Mouse (Mus musculus): ENCODE results near the gene Ptprd. TPM values are rescaled to one million over a fixed set of nuclear protein-coding genes. Genes with fewer than 3 reads are reported as not detected.

Gene Ptprd
- total RNA-seq (2021) = 100 to 1,000 TPM; 107 to 116 TPM
- long read RNA-seq, experiment 1, partial matches to known transcripts = 2 of 6 reads
- long read RNA-seq, experiment 1, other reads (novel, unspliced or antisense) = 4 of 6 reads
- long read RNA-seq, experiment 2, partial matches to known transcripts = 6 of 17 reads
- long read RNA-seq, experiment 2, other reads (novel, unspliced or antisense) = 11 of 17 reads

DNA sequence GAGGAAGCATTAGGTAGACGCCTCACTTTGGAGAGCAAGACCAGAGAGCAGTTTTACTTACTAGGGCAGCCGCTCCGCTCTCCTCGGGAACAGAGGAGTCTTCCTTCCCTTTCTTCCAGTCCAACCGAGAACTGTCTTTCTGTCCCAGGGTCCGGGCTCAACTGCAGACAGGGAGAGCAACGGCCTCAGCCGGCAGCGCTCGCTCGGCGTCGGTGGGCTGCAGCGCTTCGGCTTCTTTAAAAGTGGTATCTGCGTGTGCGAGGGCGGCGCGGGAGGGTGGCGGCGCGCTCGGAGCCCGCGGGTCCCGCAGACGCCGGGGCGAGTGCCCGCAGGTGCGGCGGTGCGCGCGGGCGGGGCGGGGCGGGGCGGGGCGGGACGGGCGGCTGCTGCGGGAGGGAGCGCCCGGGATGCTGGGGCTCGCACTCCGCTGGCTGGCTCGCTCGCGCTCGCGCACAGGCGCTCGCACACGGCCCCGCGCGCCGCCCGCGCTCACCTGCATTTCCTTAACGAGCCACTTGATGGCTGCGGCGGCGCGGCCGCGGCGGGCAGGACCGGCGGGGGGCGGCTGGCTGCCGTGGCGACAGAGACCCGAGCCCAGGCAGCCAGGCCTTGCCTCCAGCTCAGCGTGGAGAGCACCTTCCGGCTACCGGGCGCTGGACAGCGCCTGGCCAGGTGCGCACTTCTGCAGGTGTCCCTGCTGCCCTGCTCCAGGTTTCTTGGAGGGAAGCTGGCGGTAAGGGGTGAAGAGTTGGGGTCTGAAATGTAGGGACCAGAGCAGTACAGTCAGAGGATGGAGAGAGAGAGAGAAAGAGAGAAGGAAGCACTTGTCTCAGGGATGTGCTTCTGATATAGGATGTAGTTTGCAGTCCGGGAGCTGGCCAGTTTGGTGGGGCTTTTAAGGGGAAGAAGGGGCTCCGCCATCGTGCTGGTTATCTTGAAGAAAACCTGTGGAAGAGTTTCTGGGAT lies at the start of gene Ptprd:
Ptprd (minus strand) TSS at position 433 of the 966 bp plus-strand sequence.
- DNase-seq (ENCODE audit: low spot score in 2 of 2) = no peak

DNA sequence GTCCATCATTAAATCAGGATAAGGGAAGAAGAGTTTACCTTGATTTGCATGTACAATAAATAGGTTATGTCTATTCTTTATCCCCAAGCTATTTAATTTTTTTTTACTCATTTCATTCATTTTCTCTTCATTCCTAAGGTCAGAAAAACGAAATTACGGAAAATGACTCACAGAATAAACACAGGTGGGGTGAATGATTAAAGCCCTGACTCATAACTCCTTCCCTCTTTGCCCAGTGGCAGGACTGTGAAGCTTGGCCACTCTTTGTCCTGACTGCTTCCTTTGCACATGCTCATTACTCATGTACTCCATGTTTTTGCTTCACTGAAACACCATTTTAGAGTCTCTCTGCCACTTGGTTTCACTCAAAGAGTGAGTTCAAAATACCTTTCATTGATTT lies 24.1 kb upstream of the Ptprd start:
- DNase-seq (ENCODE audit: low spot score in 2 of 2) = no peak

DNA sequence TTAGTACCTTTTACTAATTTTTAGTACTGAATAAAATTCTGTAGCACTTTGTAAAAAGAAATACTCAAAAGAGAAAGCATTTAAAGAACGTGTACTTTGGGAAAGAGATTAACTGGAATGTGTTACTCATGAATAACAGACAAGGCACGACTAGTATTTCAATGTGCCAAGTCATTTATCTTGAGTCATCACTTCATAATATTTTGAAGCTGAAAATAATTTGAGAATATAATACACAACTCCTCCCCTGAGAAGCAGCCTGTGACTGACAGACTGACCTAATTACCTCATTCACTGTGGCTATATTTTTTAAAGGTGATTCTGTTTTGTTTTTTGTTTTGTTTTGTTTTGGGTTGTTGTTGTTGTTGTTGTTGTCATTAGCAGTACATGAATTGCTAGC lies 23.6 kb upstream of the Ptprd start:
- DNase-seq (ENCODE audit: low spot score in 2 of 2) = no peak

DNA sequence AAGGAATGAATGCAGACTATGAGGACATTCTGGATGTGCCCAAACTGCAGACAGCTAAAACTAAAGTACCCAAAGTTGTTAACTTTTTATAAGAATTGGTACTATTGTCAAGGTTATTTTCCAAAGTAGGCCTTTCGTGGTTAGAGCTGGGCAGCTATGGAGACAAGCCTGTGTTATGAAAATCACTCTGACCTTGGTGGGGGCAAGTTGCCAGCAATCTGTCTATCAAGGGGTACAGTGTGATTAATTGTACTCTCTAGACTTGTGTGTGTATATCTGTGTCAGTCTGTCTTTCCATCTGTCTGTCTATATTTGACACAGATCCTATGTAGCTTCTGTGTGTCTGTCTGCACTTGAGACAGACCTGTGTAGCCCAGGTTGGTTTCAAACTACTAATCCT lies 22.9 kb upstream of the Ptprd start:
- no peak for DNase-seq (ENCODE audit: low spot score in 2 of 2)

DNA sequence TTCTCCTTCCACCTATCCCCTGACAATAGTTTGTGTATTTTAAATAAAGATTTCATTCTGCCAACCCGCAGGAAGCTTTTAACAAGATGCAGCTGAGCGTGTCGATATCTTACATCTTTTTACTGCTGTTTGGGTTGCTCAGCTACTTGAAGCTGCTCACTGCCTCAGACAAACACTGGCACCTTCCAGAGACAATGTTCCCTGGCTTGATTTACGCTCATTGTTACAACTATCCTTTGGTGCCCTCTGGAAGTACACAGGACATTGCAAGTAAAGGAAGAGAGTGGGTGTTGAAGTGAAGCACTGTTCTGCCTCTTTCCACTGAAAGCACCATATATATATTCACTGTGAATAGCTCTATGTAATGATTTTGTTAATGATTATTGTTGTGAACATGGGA lies 2.2 kb upstream of the Ptprd start:
- DNase-seq (ENCODE audit: low spot score in 2 of 2) = no peak

DNA sequence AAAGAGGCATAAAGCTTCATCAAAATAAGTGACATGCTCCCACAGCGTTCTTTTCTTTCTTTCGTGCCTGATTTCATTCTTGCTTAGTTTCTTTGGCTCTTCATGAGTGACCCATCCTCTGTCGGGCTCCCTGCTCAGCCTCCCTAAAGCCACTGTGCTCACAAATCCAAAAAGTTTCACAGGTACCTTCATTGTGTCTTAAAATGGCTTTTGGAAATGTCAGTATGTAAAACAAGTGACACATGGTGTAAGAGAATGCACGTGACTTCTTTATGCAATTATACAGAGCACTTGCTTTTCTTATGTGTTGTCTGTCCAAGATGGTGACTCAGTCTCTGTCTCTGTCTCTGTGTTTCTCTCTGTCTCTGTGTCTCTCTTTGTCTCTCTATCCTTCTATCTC lies 1.2 kb upstream of the Ptprd start:
- DNase-seq (ENCODE audit: low spot score in 2 of 2) = no peak

DNA sequence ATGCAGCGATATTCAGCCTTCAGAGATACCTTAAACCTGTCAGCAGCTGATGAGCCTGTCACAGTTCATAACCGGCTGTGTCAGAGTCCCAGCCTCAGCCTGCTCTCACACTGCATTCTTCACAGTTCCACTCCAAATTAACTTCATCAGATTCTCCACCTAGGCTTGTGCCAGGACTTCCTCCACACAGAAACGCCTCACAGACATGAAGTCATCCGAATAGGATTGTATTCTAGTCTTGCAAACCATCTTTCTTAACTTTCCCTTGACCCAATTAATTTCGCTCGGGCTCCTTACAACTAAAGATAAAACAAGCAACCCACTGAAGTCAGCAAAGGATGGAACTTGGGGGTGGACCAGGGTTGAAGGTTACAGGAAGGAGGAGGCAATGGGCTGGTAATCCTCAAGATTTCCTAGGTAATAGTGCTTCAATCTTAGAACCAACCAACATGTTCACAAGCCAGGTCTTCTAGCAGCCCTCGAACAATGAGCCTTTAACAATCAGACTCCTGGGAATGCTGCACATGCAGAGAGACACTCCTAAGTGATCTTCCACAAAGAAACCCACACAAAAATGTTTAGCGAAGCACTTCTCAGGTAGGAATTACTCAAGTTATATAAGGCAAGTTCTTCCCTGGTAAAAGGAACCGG lies 758 bp downstream of the Ptprd start:
- no peak for DNase-seq (ENCODE audit: low spot score in 2 of 2)

DNA sequence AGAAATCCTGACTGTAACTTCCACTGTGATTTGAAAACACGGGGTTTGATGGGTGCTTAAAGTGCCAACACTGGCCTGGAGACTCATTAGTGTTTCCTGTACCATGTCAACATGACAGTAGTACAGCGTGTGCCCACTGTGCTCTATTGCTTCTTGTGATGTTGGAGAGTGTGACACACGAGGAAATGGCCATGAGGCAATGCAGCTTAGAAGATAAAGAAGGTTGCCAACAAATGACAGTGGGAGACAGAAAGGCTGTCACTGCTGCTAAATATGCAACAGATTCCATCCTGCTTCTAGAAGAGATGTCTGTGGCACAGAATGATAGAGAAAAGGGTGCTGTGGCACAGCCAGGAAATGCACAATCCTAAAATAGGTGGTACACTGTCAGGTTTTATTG lies 6.7 kb downstream of the Ptprd start:
- DNase-seq (ENCODE audit: low spot score in 2 of 2) = no peak

DNA sequence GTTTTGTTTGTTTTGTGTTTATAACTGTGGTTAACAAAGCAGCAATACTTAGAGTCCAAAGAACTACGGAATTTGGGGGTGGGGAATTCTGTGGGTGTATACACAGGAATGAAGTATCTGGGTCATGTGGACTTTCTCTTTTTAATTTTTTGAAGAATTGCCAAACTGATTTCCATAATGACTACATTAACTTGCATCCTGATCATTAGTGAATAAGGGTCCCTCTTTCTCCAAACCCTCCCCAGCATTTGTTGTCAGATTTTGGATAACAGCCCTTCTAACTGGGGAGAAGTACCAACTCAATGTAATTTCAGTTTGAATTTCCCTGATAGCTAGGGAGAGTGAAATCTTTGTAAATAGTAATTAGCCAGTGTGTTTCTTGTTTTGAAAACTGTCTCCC lies 43.3 kb downstream of the Ptprd start:
- DNase-seq (ENCODE audit: low spot score in 2 of 2) = no peak

DNA sequence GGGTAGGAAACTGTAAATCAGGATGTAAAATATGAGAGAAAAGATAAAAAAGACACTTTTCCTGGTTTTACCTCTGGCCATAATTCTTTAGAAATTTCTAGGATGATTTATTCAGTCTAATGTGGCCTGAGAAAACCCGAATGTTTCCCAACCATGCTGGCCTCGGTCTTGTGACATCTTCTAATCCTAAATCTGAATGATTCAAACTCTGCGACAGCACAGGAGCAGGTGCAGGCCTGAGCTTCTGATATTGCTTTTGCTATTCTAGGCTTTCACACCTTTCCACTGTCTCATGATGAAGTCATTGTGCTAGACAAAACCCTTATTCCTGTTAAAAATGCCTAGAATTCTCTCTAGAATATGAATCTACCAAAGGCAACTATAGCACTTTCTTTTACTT lies 51.3 kb downstream of the Ptprd start:
- DNase-seq (ENCODE audit: low spot score in 2 of 2) = no peak

DNA sequence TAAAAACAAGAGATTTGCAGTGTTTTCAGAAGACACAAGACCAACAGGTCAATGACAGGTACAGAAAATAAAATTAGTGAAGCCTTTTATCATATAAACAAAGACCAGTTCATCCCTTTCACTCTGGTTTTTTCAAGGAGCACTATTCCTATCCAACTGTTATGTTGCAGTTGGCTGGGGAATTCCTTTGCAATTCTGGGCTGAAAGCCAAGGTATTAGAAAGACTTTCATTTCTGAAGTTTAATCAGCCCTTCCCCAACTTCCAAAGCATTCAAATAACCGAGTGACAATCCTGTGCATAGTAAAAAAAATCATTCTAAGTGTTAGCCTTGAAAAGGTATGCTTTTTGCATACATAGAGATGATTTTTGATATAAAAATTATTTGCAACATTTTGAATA lies 61.2 kb downstream of the Ptprd start:
- DNase-seq (ENCODE audit: low spot score in 2 of 2) = no peak

DNA sequence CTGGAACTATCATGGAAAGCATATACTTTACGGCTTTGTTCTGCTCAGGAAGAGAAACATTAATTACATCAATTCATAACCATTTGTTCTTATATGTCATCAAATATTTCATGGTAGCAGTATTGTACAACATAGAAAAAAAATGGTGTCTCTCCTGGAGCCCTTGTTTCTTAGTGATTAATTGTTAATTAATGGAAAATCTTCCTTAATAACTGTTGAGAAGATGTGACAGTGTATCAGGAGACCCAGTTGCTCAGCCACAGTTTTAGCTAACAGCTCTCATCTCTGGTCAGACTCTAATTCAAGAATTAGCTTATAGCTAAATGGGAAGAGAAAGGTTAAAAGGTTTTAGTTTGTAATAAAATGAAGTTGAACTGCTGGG lies 69.0 kb downstream of the Ptprd start:
- DNase-seq (ENCODE audit: low spot score in 2 of 2) = no peak

DNA sequence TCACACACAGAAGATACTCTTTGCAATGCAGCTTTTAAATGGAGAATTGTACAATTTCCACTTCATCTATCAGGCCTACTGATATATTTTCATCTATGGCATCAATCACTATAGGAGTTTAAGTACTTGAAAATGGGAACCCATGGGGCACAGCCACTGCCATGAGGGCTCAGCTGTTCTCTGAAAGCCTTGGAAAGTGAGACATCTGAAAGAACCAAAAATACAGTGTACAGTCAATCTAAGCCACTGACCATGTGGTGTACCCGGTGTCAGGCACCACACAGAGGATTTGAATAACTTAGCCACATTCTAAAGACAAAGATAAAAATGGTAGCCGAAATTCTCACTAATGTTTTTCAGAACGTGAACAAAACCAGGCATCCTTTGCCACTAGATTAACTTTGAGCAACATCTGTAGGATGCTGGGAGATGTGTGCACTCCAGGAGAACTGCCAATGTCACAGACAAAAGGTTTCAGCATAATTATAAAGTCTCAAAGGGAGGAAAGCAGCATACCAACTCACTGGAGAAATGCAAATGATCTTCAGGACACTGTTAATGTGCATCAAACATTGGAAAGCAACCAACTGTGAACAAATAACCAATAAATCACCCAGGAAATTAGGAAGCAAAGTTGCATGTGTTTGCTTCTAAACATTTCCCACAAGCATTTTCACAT lies 69.5 kb downstream of the Ptprd start:
- no peak for DNase-seq (ENCODE audit: low spot score in 2 of 2)

DNA sequence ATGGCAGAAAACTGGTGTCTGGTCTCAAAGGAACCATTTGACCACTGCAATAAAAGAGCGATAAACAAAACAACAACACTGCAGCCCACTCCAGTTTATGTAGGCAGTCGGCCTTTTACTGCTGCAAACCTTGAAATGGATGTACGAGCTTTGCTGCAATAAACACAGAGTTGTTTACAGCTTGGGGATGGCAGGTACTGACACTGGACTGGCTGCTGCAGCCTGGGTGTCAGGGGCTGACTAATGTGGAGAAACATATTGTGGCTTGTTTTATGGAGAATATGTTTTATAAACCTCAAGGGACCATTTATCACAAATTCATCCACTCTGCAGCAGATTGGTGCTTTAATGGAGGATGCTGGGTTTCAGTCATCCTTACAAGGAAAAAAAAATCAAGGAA lies 100.9 kb downstream of the Ptprd start:
- DNase-seq (ENCODE audit: low spot score in 2 of 2) = no peak

DNA sequence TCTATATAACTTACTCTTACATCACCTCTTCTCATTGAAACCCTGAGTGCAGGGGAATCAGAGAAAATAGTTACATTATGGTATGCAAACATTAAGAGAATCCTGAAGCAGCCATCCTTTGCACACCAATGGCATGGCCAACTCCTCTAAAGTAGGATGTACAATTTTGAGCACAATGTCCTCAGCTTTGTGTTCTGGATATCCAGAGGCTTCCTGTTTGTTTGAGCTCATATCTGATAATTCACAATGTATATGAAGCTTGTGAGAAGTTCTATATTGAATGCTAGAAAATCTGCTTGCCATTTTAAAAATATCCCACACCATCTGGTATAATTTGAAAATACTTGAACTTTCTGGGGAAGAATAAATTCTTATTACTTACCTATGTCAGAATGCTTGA lies 114.2 kb downstream of the Ptprd start:
- DNase-seq (ENCODE audit: low spot score in 2 of 2) = no peak

DNA sequence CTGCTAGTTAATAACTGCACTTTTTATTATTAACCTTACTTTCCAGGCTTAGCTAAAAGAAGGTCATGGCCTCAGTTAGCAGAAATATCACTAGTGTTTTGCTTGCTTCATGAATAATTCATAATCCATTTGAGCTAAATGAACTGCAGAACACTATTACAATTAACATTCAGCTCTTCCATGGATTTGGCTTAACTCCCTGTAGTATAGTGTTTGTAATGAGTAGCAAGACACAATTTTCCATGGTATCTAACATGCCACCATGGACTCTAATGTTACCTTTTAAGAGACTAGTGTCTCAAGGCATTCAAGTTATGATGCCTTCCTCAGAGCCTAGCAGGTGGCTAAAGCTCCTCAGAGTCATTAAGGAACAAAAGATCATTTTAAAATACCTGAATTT lies 129.0 kb downstream of the Ptprd start:
- DNase-seq (ENCODE audit: low spot score in 2 of 2) = no peak

DNA sequence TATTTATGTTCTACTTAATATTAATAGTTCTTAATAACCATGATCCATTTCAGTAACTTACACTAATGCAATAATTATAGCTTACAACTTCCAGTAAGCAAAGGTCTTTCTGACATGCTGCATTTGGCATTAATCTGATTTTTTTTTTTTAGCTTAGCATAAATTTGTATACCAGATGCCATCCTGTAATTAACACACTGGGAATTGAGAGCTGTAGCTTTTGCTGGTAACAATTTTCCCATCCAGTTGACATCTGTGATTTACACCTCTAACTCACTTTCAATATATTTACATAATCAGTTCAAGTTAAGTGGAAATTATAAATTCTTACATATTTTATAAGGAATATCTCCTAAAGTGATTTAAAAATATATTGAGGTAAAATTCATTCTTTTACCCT lies 134.3 kb downstream of the Ptprd start:
- DNase-seq (ENCODE audit: low spot score in 2 of 2) = no peak

DNA sequence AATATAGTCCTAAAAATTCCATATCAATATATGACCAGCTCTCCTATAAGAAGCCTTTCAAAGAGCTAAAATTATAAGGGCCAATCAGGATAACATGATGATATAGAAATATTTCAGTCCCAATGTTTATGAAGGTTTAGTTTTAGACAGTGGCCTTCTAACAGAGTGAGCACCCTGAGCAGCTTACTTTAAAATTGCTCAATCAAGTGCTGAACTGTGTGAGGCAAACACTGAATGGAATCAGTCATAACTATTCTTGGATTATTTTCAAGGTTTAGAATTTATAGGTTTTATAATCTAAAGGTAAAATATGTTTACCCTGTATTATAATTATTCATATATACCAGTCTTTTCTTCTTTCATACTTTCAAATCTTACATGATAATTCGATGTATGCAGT lies 134.7 kb downstream of the Ptprd start:
- no peak for DNase-seq (ENCODE audit: low spot score in 2 of 2)

DNA sequence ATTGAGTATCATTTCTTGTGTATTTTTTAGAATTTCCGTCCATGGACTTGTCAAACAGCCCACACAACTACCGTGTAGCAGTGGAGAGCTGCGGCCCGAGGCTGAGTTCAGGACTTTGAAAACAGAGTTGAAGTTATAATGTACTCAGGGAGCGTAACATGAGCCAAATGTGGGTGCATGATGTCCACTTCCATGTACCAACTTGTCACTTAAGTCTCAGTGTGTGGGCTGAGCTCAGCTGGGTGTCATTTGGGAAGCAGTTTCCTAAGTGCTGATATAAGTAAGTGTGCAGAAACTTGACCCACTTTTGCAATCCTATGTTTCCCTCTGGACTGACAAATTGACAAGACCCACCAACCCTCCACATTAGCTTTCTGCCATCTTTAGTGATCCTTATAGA lies 173.4 kb downstream of the Ptprd start:
- DNase-seq (ENCODE audit: low spot score in 2 of 2) = no peak

DNA sequence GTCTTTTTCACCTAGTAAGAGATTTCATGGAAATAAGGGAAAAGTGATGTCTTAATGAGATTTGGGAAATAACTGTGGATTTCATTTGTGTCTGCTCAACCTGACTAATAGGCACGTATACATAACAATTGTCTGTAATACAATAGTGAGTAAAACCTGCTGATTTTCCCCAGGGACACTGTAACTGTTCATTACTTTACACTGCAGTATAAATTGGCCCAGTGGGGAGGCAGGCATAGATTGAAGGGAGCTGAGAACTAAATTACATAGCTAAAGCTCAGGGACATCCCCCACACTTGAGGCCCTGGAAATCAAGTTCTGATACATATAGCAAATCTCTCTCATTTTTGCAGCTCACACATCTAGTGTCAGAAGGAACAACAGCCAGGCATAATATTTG lies 209.7 kb downstream of the Ptprd start:
- DNase-seq (ENCODE audit: low spot score in 2 of 2) = no peak

DNA sequence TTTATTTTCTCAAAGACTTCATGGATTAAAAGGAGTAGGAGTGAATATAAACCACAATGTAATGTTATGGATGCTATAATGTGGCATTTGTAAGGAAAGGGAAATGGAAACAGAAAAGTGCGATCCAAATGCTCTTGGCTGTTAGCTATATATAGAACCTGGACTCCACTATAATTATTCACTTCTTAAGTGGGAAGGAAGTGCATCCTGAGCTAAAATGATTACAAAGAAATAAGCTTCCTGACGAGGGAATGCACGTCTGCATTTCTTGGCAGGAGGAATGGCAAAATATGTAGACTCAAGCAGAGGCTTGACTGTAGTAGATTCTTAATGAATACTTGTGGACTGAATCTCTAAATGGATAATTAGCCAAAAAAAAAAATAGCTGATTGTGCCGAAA lies 219.1 kb downstream of the Ptprd start:
- DNase-seq (ENCODE audit: low spot score in 2 of 2) = no peak

DNA sequence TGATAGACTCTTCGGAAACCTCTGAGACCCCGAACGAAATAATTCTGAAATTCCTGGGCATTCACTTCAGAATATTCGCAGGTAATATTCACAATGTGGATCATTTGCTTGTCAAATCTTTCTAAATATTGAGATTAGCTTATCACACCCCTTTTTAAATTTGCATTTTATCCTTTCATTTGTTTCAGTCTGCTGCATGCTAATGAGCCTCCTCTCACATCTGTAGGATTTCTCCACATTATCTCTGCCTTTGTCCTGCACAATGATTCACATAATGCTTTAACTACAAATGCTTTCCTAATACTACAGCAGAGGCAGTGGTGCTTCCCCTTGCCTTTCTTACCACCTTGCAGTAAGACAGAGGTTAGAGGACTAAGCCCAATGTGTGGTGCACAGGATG lies 229.7 kb downstream of the Ptprd start:
- no peak for DNase-seq (ENCODE audit: low spot score in 2 of 2)
